Mouse (Mus musculus) WW6 (cell line): ENCODE measurements around the gene Lcn11.
"Not testable (repeated sequence)": the region's sequence is repeated elsewhere in the genome, so short reads cannot be mapped to it uniquely, and the experiment has no call there.

ENCODE experiments used
- DNase-seq: peaks from one replicate; pipeline ENCODE4 v3.0.0-alpha.2; 2013; ENCODE audit warnings: low read depth, low spot score

Gene Lcn11

GRCm38 (mm10) chr2:25776717-25777116, at the start of gene Lcn11:
Lcn11 (plus strand) TSS chr2:25777017.
- DNase-seq = no peak

GRCm38 (mm10) chr2:25733199-25733930, 43.5 kb upstream of the Lcn11 start:
- no peak for DNase-seq

- not testable (repeated sequence) for DNase-seq
Measured at GRCm38 (mm10) chr2:25736709-25737108, 40.1 kb upstream of the Lcn11 start, which contains the start of gene Obp2b. Obp2b (plus strand) TSS chr2:25737009.

- DNase-seq = no peak
Measured at GRCm38 (mm10) chr2:25741671-25742070, 35.1 kb upstream of the Lcn11 start.

GRCm38 (mm10) chr2:25754201-25754600, 22.6 kb upstream of the Lcn11 start:
- DNase-seq = no peak

- no peak for DNase-seq
Measured at GRCm38 (mm10) chr2:25758064-25758625, 18.7 kb upstream of the Lcn11 start.

GRCm38 (mm10) chr2:25765269-25765668, 11.5 kb upstream of the Lcn11 start, which contains the start of gene Lcn3:
Lcn3 (plus strand) TSS chr2:25765569.
- DNase-seq = no peak

GRCm38 (mm10) chr2:25767764-25768163, 9.1 kb upstream of the Lcn11 start:
- DNase-seq = no peak

- no peak for DNase-seq
Measured at GRCm38 (mm10) chr2:25773507-25773906, 3.3 kb upstream of the Lcn11 start.

GRCm38 (mm10) chr2:25774640-25775039, 2.2 kb upstream of the Lcn11 start:
- no peak for DNase-seq

- no peak for DNase-seq
Measured at GRCm38 (mm10) chr2:25775991-25776390, 826 bp upstream of the Lcn11 start.

- DNase-seq = no peak
Measured at GRCm38 (mm10) chr2:25779076-25779475, 2.3 kb downstream of the Lcn11 start.

- no peak for DNase-seq
Measured at GRCm38 (mm10) chr2:25780921-25781320, 4.1 kb downstream of the Lcn11 start.

- no peak for DNase-seq
Measured at GRCm38 (mm10) chr2:25781957-25782356, 5.1 kb downstream of the Lcn11 start, which contains the start of gene Gm13539. Gm13539 (plus strand) TSS chr2:25782257.

- DNase-seq = no peak
Measured at GRCm38 (mm10) chr2:25785573-25786322, 8.9 kb downstream of the Lcn11 start.

GRCm38 (mm10) chr2:25789092-25789491, 12.3 kb downstream of the Lcn11 start:
- no peak for DNase-seq

GRCm38 (mm10) chr2:25797635-25798034, 20.8 kb downstream of the Lcn11 start:
- DNase-seq = no peak

- DNase-seq = no peak
Measured at GRCm38 (mm10) chr2:25798065-25798464, 21.2 kb downstream of the Lcn11 start.

GRCm38 (mm10) chr2:25811711-25812110, 34.9 kb downstream of the Lcn11 start:
- no peak for DNase-seq

- DNase-seq = no peak
Measured at GRCm38 (mm10) chr2:25813364-25813763, 36.5 kb downstream of the Lcn11 start.

GRCm38 (mm10) chr2:25815748-25816147, 38.9 kb downstream of the Lcn11 start, which contains the start of gene Glt6d1:
Glt6d1 (minus strand) TSS chr2:25815848.
- not testable (repeated sequence) for DNase-seq

- DNase-seq = no peak
Measured at GRCm38 (mm10) chr2:25822806-25823205, 46.0 kb downstream of the Lcn11 start, which contains the start of gene Lcn9. Lcn9 (plus strand) TSS chr2:25823153.
